Mouse (Mus musculus) embryonic fibroblast, embryonic 13.5 days (primary cell): ENCODE results near the gene Ercc1.

ENCODE experiments used
- CTCF ChIP-seq: IDR thresholded peaks from 2 replicates; pipeline ENCODE4 v1.5.1; 2011; ENCODE audit warnings: mild to moderate bottlenecking, control low read depth, low read length, moderate library complexity, borderline replicate concordance; ENCODE audit not compliant: insufficient read depth
- POLR2A ChIP-seq: IDR thresholded peaks from 2 replicates; pipeline ENCODE4 v1.6.1; 2011; ENCODE audit warnings: low read depth, mild to moderate bottlenecking, control low read depth, low read length, moderate library complexity

DNA sequence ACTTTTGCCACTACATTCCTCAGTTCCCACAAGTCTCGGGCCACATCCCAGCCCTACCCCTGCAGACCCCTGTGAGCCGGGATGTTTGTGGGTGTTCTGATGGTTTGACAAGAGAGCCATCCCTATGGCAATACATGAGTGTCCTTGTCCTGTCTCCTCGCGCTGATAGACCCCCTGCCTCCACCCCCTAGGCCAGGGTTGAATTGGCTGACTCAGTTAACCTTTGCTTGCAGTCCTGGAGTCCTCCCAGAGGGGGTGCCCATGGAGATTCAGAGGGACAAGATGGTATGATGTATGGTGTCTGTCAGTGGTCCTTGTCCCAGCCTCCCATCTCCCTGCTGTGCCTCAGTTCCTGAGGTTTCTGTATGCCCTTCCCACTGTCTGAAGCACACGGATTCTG is 30.5 kb upstream of the Ercc1 start:
- TF ChIP-seq CTCF (no peak), POLR2A (no peak)
